Mouse (Mus musculus) kidney, embryonic 14.5 days (tissue): ENCODE results near the gene Nudt8. TPM values are rescaled to one million over a fixed set of nuclear protein-coding genes. Genes with fewer than 3 reads are reported as not detected.

Experiments used
- ATAC-seq: fragments of 200-750 bp; cut with Nextera tagmentation; 2 replicates; pipeline ENCODE4 v1.8.0; 2017; ENCODE audit warnings: moderate number of reproducible peaks, mild to moderate bottlenecking, moderate TSS enrichment, moderate library complexity; ENCODE audit not compliant: low FRiP score, low TSS enrichment
- H3K27ac ChIP-seq: fragments of 300-500 bp; sonication (generic); 2 replicates; pipeline ENCODE4 v1.5.1; 2014; ENCODE audit warnings: low read depth, mild to moderate bottlenecking, low read length, moderate library complexity, mixed read lengths
- H3K27me3 ChIP-seq: fragments of 300-500 bp; sonication (generic); 2 replicates; pipeline ENCODE4 v1.6.1; 2014; ENCODE audit warnings: mild to moderate bottlenecking, low read length; ENCODE audit not compliant: control insufficient read depth, insufficient read depth
- H3K36me3 ChIP-seq: fragments of 300-500 bp; sonication (generic); 2 replicates; pipeline ENCODE4 v1.6.1; 2014; ENCODE audit warnings: low read length, mixed read lengths; ENCODE audit not compliant: control insufficient read depth, insufficient read depth
- H3K4me1 ChIP-seq: fragments of 300-500 bp; sonication (generic); 2 replicates; pipeline ENCODE4 v1.6.1; 2014; ENCODE audit warnings: low read length, mixed read lengths; ENCODE audit not compliant: control insufficient read depth, insufficient read depth
- H3K4me2 ChIP-seq: fragments of 300-500 bp; sonication (generic); replicated peaks from 2 replicates; pipeline ENCODE4 v1.6.1; 2014; ENCODE audit warnings: low read depth, mild to moderate bottlenecking, low read length
- H3K4me3 ChIP-seq: fragments of 300-500 bp; sonication (generic); 2 replicates; pipeline ENCODE4 v1.5.1; 2014; ENCODE audit warnings: mild to moderate bottlenecking, low read length
- H3K9ac ChIP-seq: fragments of 300-500 bp; sonication (generic); 2 replicates; pipeline ENCODE4 v1.6.1; 2014; ENCODE audit warnings: low read depth, mild to moderate bottlenecking, low read length, moderate library complexity
- H3K9me3 ChIP-seq: fragments of 300-500 bp; sonication (generic); 2 replicates; pipeline ENCODE4 v1.6.1; 2016; ENCODE audit warnings: low read length; ENCODE audit not compliant: control insufficient read depth
- WGBS: fragments of 180-500 bp; shearing (Covaris S2); extraction: QIAGEN DNeasy Blood & Tissue Kit; methylation state at CpG from one replicate; pipeline ENCODE4 v1.1.7; 2014; 5-methylcytosine and 5-hydroxymethylcytosine counted together
- polyA plus RNA-seq: library from polyadenylated mRNA; unstranded; fragments of >200 nt; fragmentation: Nextera tagmentation; extraction: Ambion mirVana; gene quantifications from 2 replicates; pipeline ENCODE4 v1.2.1, GENCODE M21; 2014

Gene Nudt8
- polyA plus RNA-seq, 1 experiment from 2014 or later = 37.6 TPM

- Histone ChIP-seq H3K4me3 (no peak within 1 kb of the TSS), H3K4me2 (no peak within 1 kb of the TSS), H3K9me3 (0 out of 2 replicates have a peak, but pooled peaks cover 3% of the 10 kb centered on the region), H3K27me3 (no peaks in the 10 kb centered on the region), H3K4me1 (peaks cover 17% of the 10 kb centered on the region), H3K27ac (no peak within 1 kb of the TSS), H3K9ac (no peak within 1 kb of the TSS), H3K36me3 (no peaks in the 10 kb centered on the region)
- ATAC-seq = no peak
- WGBS = 35% methylated on average over 5 of the region's 5 CpGs
Observed at GRCm38 (mm10) chr19:3992416-3992815, 8.0 kb upstream of the Nudt8 start, which contains the start of gene Tbx10. Gene Tbx10 (plus strand): TSS chr19:3992752.

GRCm38 (mm10) chr19:3994932-3995331 is 5.4 kb upstream of the Nudt8 start:
- WGBS = 26% methylated on average over 6 of the region's 6 CpGs
- Histone ChIP-seq H3K4me2 (no peak overlapping the region), H3K36me3 (no peaks in the 10 kb centered on the region), H3K4me1 (peaks cover 27% of the 10 kb centered on the region), H3K27me3 (no peaks in the 10 kb centered on the region), H3K9me3 (no peaks in the 10 kb centered on the region), H3K9ac (no peak overlapping the region), H3K4me3 (no peak overlapping the region), H3K27ac (no peak overlapping the region)
- no peak for ATAC-seq

GRCm38 (mm10) chr19:3995505-3995904 is 4.9 kb upstream of the Nudt8 start:
- Histone ChIP-seq H3K9ac (no peak overlapping the region), H3K36me3 (no peaks in the 10 kb centered on the region), H3K27me3 (no peaks in the 10 kb centered on the region), H3K4me1 (peaks cover 27% of the 10 kb centered on the region), H3K4me2 (no peak overlapping the region), H3K4me3 (no peak overlapping the region), H3K27ac (no peak overlapping the region), H3K9me3 (no peaks in the 10 kb centered on the region)
- WGBS = 62% methylated on average over 3 of the region's 3 CpGs
- no peak for ATAC-seq

GRCm38 (mm10) chr19:3996106-3996505 is 4.3 kb upstream of the Nudt8 start:
- H3K27ac ChIP-seq = no peak overlapping the region
- H3K4me1 ChIP-seq = peaks cover 31% of the 10 kb centered on the region
- H3K4me2 ChIP-seq = no peak overlapping the region
- H3K9me3 ChIP-seq = no peaks in the 10 kb centered on the region
- H3K36me3 ChIP-seq = no peaks in the 10 kb centered on the region
- ATAC-seq = no peak
- no peaks in the 10 kb centered on the region for H3K27me3 ChIP-seq
- no peak overlapping the region for H3K9ac ChIP-seq
- 38% methylated on average over 7 of the region's 7 CpGs for WGBS
- no peak overlapping the region for H3K4me3 ChIP-seq

- 82% methylated on average over 8 of the region's 8 CpGs for WGBS
- H3K4me3 ChIP-seq = no peak overlapping the region
- ATAC-seq = no peak
- H3K9me3 ChIP-seq = no peaks in the 10 kb centered on the region
- H3K27ac ChIP-seq = no peak overlapping the region
- no peaks in the 10 kb centered on the region for H3K27me3 ChIP-seq
- H3K4me2 ChIP-seq = no peak overlapping the region
- H3K9ac ChIP-seq = no peak overlapping the region
- H3K36me3 ChIP-seq = no peaks in the 10 kb centered on the region
- H3K4me1 ChIP-seq = peaks cover 37% of the 10 kb centered on the region
Observed at GRCm38 (mm10) chr19:3996747-3997146, 3.6 kb upstream of the Nudt8 start.

GRCm38 (mm10) chr19:3997231-3997630 is 3.1 kb upstream of the Nudt8 start:
- Histone ChIP-seq H3K4me3 (no peak overlapping the region), H3K9me3 (no peaks in the 10 kb centered on the region), H3K4me2 (no peak overlapping the region), H3K36me3 (no peaks in the 10 kb centered on the region), H3K9ac (no peak overlapping the region), H3K4me1 (peaks cover 37% of the 10 kb centered on the region), H3K27me3 (no peaks in the 10 kb centered on the region), H3K27ac (no peak overlapping the region)
- no peak for ATAC-seq
- WGBS = 53% methylated on average over 8 of the region's 8 CpGs

GRCm38 (mm10) chr19:3998335-3998734 is 2.0 kb upstream of the Nudt8 start:
- no peaks in the 10 kb centered on the region for H3K36me3 ChIP-seq
- WGBS = 71% methylated on average over 8 of the region's 8 CpGs
- H3K4me3 ChIP-seq = no peak overlapping the region
- H3K4me2 ChIP-seq = no peak overlapping the region
- ATAC-seq = no peak
- H3K4me1 ChIP-seq = peaks cover 37% of the 10 kb centered on the region
- no peaks in the 10 kb centered on the region for H3K9me3 ChIP-seq
- no peak overlapping the region for H3K9ac ChIP-seq
- no peak overlapping the region for H3K27ac ChIP-seq
- no peaks in the 10 kb centered on the region for H3K27me3 ChIP-seq

- no peak for ATAC-seq
- Histone ChIP-seq H3K27ac (no peak overlapping the region), H3K9ac (peak overlapping the region; percentile 23; the same call in 1 of the 2 replicates), H3K4me1 (peaks cover 37% of the 10 kb centered on the region), H3K9me3 (no peaks in the 10 kb centered on the region), H3K4me3 (peak overlapping the region; percentile 76; the same call in 1 of the 2 replicates), H3K27me3 (no peaks in the 10 kb centered on the region), H3K4me2 (peak overlapping the region; percentile 92), H3K36me3 (no peaks in the 10 kb centered on the region)
- WGBS = 79% methylated on average over 9 of the region's 9 CpGs
Observed at GRCm38 (mm10) chr19:3999121-3999730, 1.2 kb upstream of the Nudt8 start.

GRCm38 (mm10) chr19:4000949-4001525 is 657 bp downstream of the Nudt8 start:
- ATAC-seq = 0 out of 2 replicates have a peak, but pooled peaks have one; percentile 4
- Histone ChIP-seq H3K4me3 (peak overlapping the region; percentile 76), H3K4me1 (peaks cover 32% of the 10 kb centered on the region)

More at GRCm38 (mm10) chr19:4000949-4001525, 657 bp downstream of the Nudt8 start:
- Histone ChIP-seq H3K27ac (peak overlapping the region; percentile 93), H3K9me3 (no peaks in the 10 kb centered on the region), H3K9ac (peak overlapping the region; percentile 85), H3K36me3 (peaks cover 3% of the 10 kb centered on the region), H3K4me2 (peak overlapping the region; percentile 92), H3K27me3 (no peaks in the 10 kb centered on the region)
- 14% methylated on average over 17 of the region's 17 CpGs for WGBS
